Mouse (Mus musculus) c-Kit-positive CD71-positive TER-119-negative erythroid progenitor cells, embryonic 14.5 days (primary cell): ENCODE data around the gene Arrdc3.

Source experiments
- DNase-seq: peaks from one replicate; pipeline ENCODE4 v3.0.0-alpha.2; 2013; ENCODE audit warnings: low read depth

Gene Arrdc3

GRCm38 (mm10) chr13:80921593-80922327, 38.6 kb downstream of the Arrdc3 start:
- DNase-seq: no peak

- DNase-seq: no peak
Measured at GRCm38 (mm10) chr13:80928187-80928586, 45.0 kb downstream of the Arrdc3 start.

DNA sequence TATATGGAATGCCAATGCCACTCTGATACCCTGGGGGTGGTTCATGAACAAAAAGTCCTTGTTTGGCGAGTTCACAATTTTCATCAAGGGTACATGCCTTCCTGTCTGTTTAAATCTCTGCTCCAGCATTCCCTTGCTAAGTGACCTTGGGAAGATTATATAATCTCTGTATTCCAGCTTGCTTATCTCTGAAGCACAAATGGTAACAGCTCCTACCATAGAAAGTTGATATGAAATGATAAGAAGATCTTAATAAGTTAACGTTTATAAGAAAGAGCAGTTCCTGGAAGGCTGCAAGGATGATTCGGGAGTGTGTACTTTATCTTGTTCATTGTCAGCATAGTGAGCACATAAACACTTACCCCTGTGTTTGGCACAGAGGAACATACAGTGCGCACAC, 46.8 kb downstream of the Arrdc3 start:
- DNase-seq: no peak

GRCm38 (mm10) chr13:80932816-80933402, 49.7 kb downstream of the Arrdc3 start:
- no peak for DNase-seq

- DNase-seq: no peak
Measured at GRCm38 (mm10) chr13:80936426-80936825, 53.2 kb downstream of the Arrdc3 start.

- DNase-seq: no peak
Measured at GRCm38 (mm10) chr13:80939228-80939627, 56.0 kb downstream of the Arrdc3 start.

DNA sequence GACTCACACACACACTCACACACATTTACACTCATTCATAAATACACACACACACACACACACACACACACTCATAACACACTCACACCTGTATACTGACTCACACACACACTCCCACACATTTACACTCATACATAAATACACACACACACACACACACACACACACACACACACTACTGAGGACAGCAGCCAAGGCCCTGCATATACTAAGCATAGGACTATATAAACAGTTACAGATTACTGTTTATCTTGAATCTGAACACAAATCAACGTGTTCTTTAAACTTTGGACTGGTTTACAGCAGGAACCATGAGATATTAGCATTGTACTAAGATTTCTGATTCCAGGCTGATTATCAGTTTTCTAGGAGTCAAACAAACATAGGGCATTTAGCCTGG, 56.7 kb downstream of the Arrdc3 start:
- DNase-seq: no peak

DNA sequence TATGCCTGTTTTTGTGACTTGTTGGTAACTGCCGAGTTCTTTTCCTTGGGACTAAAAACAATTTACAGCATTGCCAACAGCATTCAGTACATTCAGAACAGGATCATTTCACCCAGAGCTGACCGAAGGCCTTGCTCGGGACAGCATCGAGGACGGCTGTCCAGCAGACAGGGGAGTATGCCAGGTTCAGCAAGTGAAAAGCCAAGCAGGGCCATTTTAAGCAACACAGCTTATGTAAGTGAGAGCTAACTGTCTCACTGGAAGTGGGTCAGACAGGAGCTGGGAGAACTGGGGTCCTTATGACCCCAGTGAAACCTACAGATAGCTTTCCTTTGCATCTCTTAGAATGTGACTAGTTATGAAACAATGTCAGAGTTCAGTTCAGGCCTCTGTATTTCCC, 57.2 kb downstream of the Arrdc3 start:
- DNase-seq: no peak

GRCm38 (mm10) chr13:80940860-80941630, 57.9 kb downstream of the Arrdc3 start:
- DNase-seq: no peak

- no peak for DNase-seq
Measured at GRCm38 (mm10) chr13:80944532-80944931, 61.3 kb downstream of the Arrdc3 start.
